Mouse (Mus musculus): Measurements from ENCODE around the gene Slc22a20. TPM values are rescaled to one million over a fixed set of nuclear protein-coding genes. Genes with fewer than 3 reads are reported as not detected.

The Slc22a20 gene
- polyA plus RNA-seq, 1 experiment from 2014 or later, result not detected

DNA sequence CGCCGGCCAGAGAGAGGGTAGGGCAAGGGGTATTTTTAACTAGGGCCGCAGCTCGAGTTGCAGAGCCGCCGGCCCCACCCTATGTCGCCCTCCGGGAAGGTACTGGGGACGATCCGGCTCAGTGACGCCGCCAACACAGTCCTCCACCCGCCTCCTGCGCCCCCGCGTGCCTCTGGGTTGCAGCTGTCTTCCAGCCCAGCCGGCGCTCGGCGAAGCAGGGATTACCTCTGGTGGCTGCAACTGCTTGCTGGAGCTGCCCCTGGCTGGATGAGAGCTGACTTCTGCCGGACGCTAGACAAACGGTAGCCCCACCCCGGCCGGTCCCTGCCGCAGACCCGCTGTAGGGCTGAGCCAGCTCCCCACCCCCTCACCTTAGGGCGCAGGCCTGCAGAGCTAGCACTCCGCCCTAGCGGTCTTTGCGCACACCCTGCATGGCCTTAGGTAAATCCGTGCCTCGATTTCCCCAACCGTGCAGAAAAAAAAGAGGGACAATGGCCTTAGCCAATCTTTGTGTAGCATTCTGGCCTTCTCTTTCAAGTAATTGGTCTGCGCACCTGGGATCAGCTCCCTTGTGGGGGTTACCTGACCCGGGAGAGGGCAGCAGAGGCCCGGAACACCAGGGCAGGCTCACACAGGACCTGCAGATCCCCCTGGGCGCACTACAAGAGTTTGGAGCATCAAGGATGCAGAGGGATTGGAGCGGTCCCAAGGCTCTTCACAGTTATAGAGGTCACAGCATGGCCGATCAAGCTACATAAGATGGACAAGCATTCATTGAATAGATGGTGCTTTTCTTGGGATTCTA, 29.8 kb upstream of the Slc22a20 start, which contains the start of gene Capn1:
TSS of gene Capn1 (minus strand) at position 387 of the 805 bp plus-strand sequence.
- peaks cover 8% of the 10 kb centered on the region; the same call in 1 of the 2 replicates for H3K27me3 ChIP-seq (ENCODE audit: control insufficient read depth, insufficient read depth, low read depth, low read length)
- WGBS, result 3% methylated on average over 40 of the region's 40 CpGs
- H3K9me3 ChIP-seq (replicated peaks; ENCODE audit: control insufficient read depth, low read length, poor library complexity, severe bottlenecking), result no peaks in the 10 kb centered on the region
- H3K4me1 ChIP-seq (ENCODE audit: control insufficient read depth, insufficient read depth, low read length), result peaks cover 3% of the 10 kb centered on the region; the same call in 1 of the 2 replicates
- peak within 1 kb of the TSS; percentile 75 for H3K9ac ChIP-seq (ENCODE audit: low read depth, low read length)
- peak within 1 kb of the TSS; percentile 94 for H3K4me2 ChIP-seq (ENCODE audit: low read length)
- no peaks in the 10 kb centered on the region for H3K36me3 ChIP-seq (ENCODE audit: control insufficient read depth, insufficient read depth, low read length)
- peak within 1 kb of the TSS; percentile 10 for H3K27ac ChIP-seq (ENCODE audit: low read length)
- peak; percentile 84 for ATAC-seq
- H3K4me3 ChIP-seq (ENCODE audit: low read depth, low read length), result peak within 1 kb of the TSS; percentile 54

DNA sequence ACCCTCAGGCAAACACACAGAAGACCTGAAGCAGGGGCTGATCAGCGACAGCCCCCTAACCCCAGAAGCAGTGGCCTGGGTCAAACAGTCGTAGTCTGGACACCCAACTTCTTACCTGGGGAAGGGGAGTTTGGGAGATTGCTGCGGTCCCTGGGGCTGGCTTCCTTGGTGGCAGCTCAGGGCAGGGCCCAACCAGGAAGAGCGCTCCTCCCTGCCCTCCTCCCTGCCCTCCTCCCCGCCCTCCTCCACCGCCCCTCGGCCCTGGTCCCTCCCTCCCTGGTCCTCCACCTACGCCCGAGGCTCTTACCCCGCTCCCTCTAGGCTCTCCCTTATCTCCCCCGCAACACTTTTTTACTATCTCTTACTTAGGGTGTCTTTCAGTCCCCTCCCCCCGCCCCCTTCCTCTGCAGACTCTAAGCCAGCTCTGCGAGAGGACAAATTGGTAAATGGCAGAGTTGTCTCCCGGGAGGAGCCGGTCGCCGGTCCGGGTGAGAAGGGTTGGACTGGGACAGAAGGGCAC, 29.1 kb upstream of the Slc22a20 start:
- peaks cover 3% of the 10 kb centered on the region; the same call in 1 of the 2 replicates for H3K4me1 ChIP-seq (ENCODE audit: control insufficient read depth, insufficient read depth, low read length)
- H3K27ac ChIP-seq (ENCODE audit: low read length), result no peak overlapping the region; the same call in 1 of the 2 replicates
- no peaks in the 10 kb centered on the region for H3K9me3 ChIP-seq (replicated peaks; ENCODE audit: control insufficient read depth, low read length, poor library complexity, severe bottlenecking)
- peak overlapping the region; percentile 75 for H3K9ac ChIP-seq (ENCODE audit: low read depth, low read length)
- peaks cover 8% of the 10 kb centered on the region; the same call in 1 of the 2 replicates for H3K27me3 ChIP-seq (ENCODE audit: control insufficient read depth, insufficient read depth, low read depth, low read length)
- peak overlapping the region; percentile 94 for H3K4me2 ChIP-seq (ENCODE audit: low read length)
- H3K4me3 ChIP-seq (ENCODE audit: low read depth, low read length), result peak overlapping the region; percentile 54
- WGBS, result 2% methylated on average over 17 of the region's 18 CpGs
- peak; percentile 64 for ATAC-seq
- no peaks in the 10 kb centered on the region for H3K36me3 ChIP-seq (ENCODE audit: control insufficient read depth, insufficient read depth, low read length)

DNA sequence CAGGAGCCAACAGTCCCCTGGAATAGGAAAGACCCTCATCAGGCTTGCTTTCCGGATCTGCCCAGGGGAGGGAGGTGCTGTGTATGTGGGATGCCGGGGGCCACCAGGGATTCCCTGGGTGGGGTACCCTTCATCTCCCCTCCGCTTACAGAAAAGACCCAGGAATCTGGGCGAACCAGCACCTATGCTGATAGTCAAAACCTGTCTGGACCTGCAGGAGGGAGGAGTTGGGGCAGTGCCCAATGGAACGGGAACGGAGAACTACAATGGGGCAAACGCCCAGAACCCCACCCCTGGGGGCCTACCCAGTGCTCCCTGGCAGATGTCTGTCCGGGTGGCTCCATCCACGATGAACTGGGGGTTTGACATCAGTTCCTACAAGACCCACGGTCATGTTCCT, 27.7 kb upstream of the Slc22a20 start:
- H3K27me3 ChIP-seq (ENCODE audit: control insufficient read depth, insufficient read depth, low read depth, low read length), result peaks cover 8% of the 10 kb centered on the region; the same call in 1 of the 2 replicates
- no peak overlapping the region for H3K4me3 ChIP-seq (ENCODE audit: low read depth, low read length)
- H3K27ac ChIP-seq (ENCODE audit: low read length), result no peak overlapping the region
- no peak overlapping the region for H3K9ac ChIP-seq (ENCODE audit: low read depth, low read length)
- H3K4me2 ChIP-seq (ENCODE audit: low read length), result no peak overlapping the region
- no peak for ATAC-seq
- H3K36me3 ChIP-seq (ENCODE audit: control insufficient read depth, insufficient read depth, low read length), result no peaks in the 10 kb centered on the region
- H3K4me1 ChIP-seq (ENCODE audit: control insufficient read depth, insufficient read depth, low read length), result peaks cover 3% of the 10 kb centered on the region; the same call in 1 of the 2 replicates
- WGBS, result 85% methylated on average over 10 of the region's 10 CpGs
- no peaks in the 10 kb centered on the region for H3K9me3 ChIP-seq (replicated peaks; ENCODE audit: control insufficient read depth, low read length, poor library complexity, severe bottlenecking)

DNA sequence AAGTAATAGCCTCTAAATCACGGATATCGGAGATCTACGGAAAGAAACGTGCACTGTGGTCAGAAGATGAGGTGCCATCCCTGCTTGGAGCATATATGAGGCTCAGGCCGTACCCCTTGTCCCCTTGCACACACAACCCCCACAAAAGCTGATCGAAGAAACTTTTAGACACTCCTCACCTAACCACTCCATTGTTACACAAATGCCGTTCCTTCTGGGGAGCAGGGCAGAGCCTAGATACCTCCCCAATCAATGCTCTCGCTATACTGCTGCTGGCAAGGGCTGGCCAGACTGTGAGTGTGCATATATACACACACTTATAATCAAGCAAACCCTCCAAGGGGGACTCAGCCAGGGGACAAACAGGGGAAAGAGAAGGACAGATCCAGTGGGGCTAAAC, 23.2 kb upstream of the Slc22a20 start:
- Histone ChIP-seq H3K4me3 (ENCODE audit: low read depth, low read length) (no peak overlapping the region), H3K9ac (ENCODE audit: low read depth, low read length) (no peak overlapping the region), H3K27ac (ENCODE audit: low read length) (no peak overlapping the region), H3K27me3 (ENCODE audit: control insufficient read depth, insufficient read depth, low read depth, low read length) (no peaks in the 10 kb centered on the region), H3K4me1 (ENCODE audit: control insufficient read depth, insufficient read depth, low read length) (no peaks in the 10 kb centered on the region), H3K9me3 (replicated peaks; ENCODE audit: control insufficient read depth, low read length, poor library complexity, severe bottlenecking) (no peaks in the 10 kb centered on the region), H3K4me2 (ENCODE audit: low read length) (no peak overlapping the region), H3K36me3 (ENCODE audit: control insufficient read depth, insufficient read depth, low read length) (no peaks in the 10 kb centered on the region)
- no peak for ATAC-seq
- 61% methylated on average over 8 of the region's 8 CpGs for WGBS

DNA sequence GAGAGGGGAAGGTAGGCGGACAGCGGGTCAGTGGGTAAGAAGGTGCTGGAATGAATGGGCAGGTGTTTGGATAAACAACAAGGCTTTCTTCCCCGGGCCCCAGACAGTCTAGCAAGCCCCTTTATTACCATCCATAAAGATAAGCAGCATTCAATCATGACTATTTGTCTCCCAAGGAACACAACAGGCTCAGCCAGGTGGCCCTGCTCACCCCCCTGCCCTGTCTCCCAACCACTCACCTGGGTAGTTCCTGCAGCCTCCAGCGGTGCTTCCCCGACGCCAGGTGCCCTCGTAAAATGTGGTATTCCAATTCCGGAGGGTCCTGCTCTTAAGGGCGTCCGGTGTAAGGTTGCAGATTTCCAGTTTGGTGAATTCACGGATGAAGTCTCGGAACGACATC, 21.1 kb upstream of the Slc22a20 start:
- Histone ChIP-seq H3K27me3 (ENCODE audit: control insufficient read depth, insufficient read depth, low read depth, low read length) (no peaks in the 10 kb centered on the region), H3K4me2 (ENCODE audit: low read length) (no peak overlapping the region), H3K27ac (ENCODE audit: low read length) (no peak overlapping the region), H3K9ac (ENCODE audit: low read depth, low read length) (no peak overlapping the region), H3K9me3 (replicated peaks; ENCODE audit: control insufficient read depth, low read length, poor library complexity, severe bottlenecking) (no peaks in the 10 kb centered on the region), H3K4me3 (ENCODE audit: low read depth, low read length) (no peak overlapping the region), H3K36me3 (ENCODE audit: control insufficient read depth, insufficient read depth, low read length) (no peaks in the 10 kb centered on the region), H3K4me1 (ENCODE audit: control insufficient read depth, insufficient read depth, low read length) (no peaks in the 10 kb centered on the region)
- no peak for ATAC-seq
- 91% methylated on average over 13 of the region's 13 CpGs for WGBS

DNA sequence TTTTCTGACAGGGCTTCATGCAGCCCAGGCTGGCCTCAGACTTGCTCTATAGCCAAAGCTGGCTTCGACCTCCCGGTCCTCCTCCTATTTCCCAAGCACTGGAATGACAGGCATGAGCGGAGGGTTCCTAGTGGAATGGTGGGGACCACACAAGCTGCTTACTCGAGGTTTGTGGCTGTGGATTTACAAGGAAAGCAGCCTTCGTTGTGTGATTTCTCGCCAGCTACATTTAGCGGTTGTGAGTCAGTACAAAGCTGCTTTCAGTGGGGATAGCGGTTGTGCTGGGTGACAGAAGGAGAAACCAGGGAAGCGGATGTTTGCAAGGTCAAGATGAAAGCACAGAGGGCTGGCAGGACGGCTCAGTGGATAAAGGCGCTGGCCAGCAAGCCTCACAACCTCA, 19.6 kb upstream of the Slc22a20 start:
- H3K9me3 ChIP-seq (replicated peaks; ENCODE audit: control insufficient read depth, low read length, poor library complexity, severe bottlenecking), result no peaks in the 10 kb centered on the region
- no peak overlapping the region for H3K9ac ChIP-seq (ENCODE audit: low read depth, low read length)
- no peaks in the 10 kb centered on the region for H3K27me3 ChIP-seq (ENCODE audit: control insufficient read depth, insufficient read depth, low read depth, low read length)
- no peak overlapping the region for H3K4me2 ChIP-seq (ENCODE audit: low read length)
- no peak for ATAC-seq
- H3K36me3 ChIP-seq (ENCODE audit: control insufficient read depth, insufficient read depth, low read length), result no peaks in the 10 kb centered on the region
- no peak overlapping the region for H3K4me3 ChIP-seq (ENCODE audit: low read depth, low read length)
- H3K27ac ChIP-seq (ENCODE audit: low read length), result no peak overlapping the region
- 61% methylated on average over 11 of the region's 11 CpGs for WGBS
- H3K4me1 ChIP-seq (ENCODE audit: control insufficient read depth, insufficient read depth, low read length), result no peaks in the 10 kb centered on the region

DNA sequence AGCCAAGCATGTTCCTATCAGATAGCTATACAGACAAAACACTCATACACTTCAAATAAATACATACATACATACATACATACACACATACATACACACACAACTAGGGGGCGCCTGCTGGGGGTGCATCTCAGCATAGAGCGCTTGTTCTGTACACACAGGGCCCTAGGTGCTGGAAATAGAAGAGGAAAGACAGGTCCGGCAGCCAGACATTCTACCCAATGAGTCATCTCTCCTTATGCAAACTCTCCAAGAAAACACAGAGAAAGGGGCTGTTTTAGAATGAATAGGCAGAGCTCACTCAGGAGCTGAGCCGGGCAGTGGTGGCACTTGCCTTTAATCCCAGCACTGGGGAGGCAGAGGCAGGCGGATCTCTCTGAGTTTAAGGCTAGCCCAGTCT, 14.0 kb upstream of the Slc22a20 start:
- Histone ChIP-seq H3K27me3 (ENCODE audit: control insufficient read depth, insufficient read depth, low read depth, low read length) (no peaks in the 10 kb centered on the region), H3K36me3 (ENCODE audit: control insufficient read depth, insufficient read depth, low read length) (no peaks in the 10 kb centered on the region), H3K27ac (ENCODE audit: low read length) (no peak overlapping the region), H3K4me2 (ENCODE audit: low read length) (no peak overlapping the region), H3K4me3 (ENCODE audit: low read depth, low read length) (no peak overlapping the region), H3K4me1 (ENCODE audit: control insufficient read depth, insufficient read depth, low read length) (no peaks in the 10 kb centered on the region), H3K9me3 (replicated peaks; ENCODE audit: control insufficient read depth, low read length, poor library complexity, severe bottlenecking) (no peaks in the 10 kb centered on the region), H3K9ac (ENCODE audit: low read depth, low read length) (no peak overlapping the region)
- 83% methylated on average over 5 of the region's 5 CpGs for WGBS
- ATAC-seq, result no peak

DNA sequence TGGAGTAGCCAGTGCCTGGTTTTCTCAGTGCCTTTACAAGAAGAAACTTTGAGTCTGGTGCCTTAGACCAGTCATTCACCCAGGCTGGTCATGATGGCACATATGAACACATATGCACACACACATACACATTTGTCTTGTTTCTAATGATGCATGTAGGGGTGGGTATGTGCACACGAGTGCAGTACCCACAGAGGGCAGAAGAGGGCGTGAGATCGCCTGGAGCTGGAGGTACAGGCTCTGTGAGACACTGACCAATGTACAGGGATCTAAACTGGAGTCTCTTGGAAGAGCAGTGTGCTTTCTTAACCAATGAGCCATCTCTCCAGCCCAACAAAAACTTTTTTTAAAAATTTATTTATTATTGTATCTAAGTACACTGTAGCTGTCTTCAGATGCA, 12.2 kb upstream of the Slc22a20 start:
- no peaks in the 10 kb centered on the region for H3K36me3 ChIP-seq (ENCODE audit: control insufficient read depth, insufficient read depth, low read length)
- H3K4me2 ChIP-seq (ENCODE audit: low read length), result no peak overlapping the region
- 85% methylated on average over 3 of the region's 3 CpGs for WGBS
- no peak overlapping the region for H3K27ac ChIP-seq (ENCODE audit: low read length)
- no peak overlapping the region for H3K4me3 ChIP-seq (ENCODE audit: low read depth, low read length)
- ATAC-seq, result no peak
- H3K4me1 ChIP-seq (ENCODE audit: control insufficient read depth, insufficient read depth, low read length), result no peaks in the 10 kb centered on the region
- H3K9me3 ChIP-seq (replicated peaks; ENCODE audit: control insufficient read depth, low read length, poor library complexity, severe bottlenecking), result no peaks in the 10 kb centered on the region
- H3K27me3 ChIP-seq (ENCODE audit: control insufficient read depth, insufficient read depth, low read depth, low read length), result no peaks in the 10 kb centered on the region
- H3K9ac ChIP-seq (ENCODE audit: low read depth, low read length), result no peak overlapping the region

DNA sequence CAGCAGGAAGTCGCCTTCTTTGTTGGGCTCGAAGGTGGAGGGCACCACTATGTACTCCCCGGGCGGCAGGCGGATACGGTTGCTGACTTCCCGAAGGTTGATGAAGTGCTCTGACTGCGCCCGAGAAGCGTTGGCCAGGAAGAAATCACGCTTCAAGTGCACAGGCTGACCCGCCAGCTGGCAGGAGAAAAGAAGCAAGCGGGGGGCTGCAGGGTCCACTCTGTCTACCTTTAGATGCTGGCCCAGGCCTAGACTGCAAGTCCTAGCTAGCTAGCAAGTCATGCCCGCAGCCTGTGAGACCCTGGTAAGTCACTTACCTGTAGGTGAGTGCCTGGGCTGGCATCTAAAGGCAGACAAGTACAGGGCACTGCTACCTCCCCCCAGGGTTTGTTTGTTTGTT, 8.8 kb upstream of the Slc22a20 start:
- no peak overlapping the region for H3K4me3 ChIP-seq (ENCODE audit: low read depth, low read length)
- H3K27me3 ChIP-seq (ENCODE audit: control insufficient read depth, insufficient read depth, low read depth, low read length), result no peaks in the 10 kb centered on the region
- WGBS, result 86% methylated on average over 14 of the region's 14 CpGs
- H3K4me1 ChIP-seq (ENCODE audit: control insufficient read depth, insufficient read depth, low read length), result no peaks in the 10 kb centered on the region
- H3K27ac ChIP-seq (ENCODE audit: low read length), result no peak overlapping the region
- no peak for ATAC-seq
- H3K9ac ChIP-seq (ENCODE audit: low read depth, low read length), result no peak overlapping the region
- H3K4me2 ChIP-seq (ENCODE audit: low read length), result no peak overlapping the region
- H3K36me3 ChIP-seq (ENCODE audit: control insufficient read depth, insufficient read depth, low read length), result no peaks in the 10 kb centered on the region
- no peaks in the 10 kb centered on the region for H3K9me3 ChIP-seq (replicated peaks; ENCODE audit: control insufficient read depth, low read length, poor library complexity, severe bottlenecking)

Measured in midbrain, embryonic 16.5 days (tissue).